Mouse (Mus musculus) forebrain, embryonic 13.5 days (tissue): Measurements from ENCODE around the gene Tppp3. TPM values are rescaled to one million over a fixed set of nuclear protein-coding genes. Genes with fewer than 3 reads are reported as not detected.

ENCODE experiments used
- ATAC-seq: fragments of 200-750 bp; cut with Nextera tagmentation; 2 replicates; pipeline ENCODE4 v1.8.0; 2017
- H3K27ac ChIP-seq: fragments of 300-500 bp; sonication (generic); 2 replicates; pipeline ENCODE4 v1.5.1; 2015; ENCODE audit warnings: inconsistent platforms, mild to moderate bottlenecking, moderate library complexity
- H3K27me3 ChIP-seq: fragments of 300-500 bp; sonication (generic); 2 replicates; pipeline ENCODE4 v1.6.1; 2015; ENCODE audit warnings: mild to moderate bottlenecking, inconsistent platforms
- H3K36me3 ChIP-seq: fragments of 300-500 bp; sonication (generic); 2 replicates; pipeline ENCODE4 v1.6.1; 2015; ENCODE audit warnings: mild to moderate bottlenecking, inconsistent platforms; ENCODE audit not compliant: poor library complexity, severe bottlenecking
- H3K4me1 ChIP-seq: fragments of 300-500 bp; sonication (generic); 2 replicates; pipeline ENCODE4 v1.6.1; 2015; ENCODE audit warnings: inconsistent platforms
- H3K4me2 ChIP-seq: fragments of 300-500 bp; sonication (generic); 2 replicates; pipeline ENCODE4 v1.6.1; 2015; ENCODE audit warnings: inconsistent platforms, mild to moderate bottlenecking, moderate library complexity
- H3K4me3 ChIP-seq: fragments of 300-500 bp; sonication (generic); 2 replicates; pipeline ENCODE4 v1.5.1; 2015; ENCODE audit warnings: mild to moderate bottlenecking, inconsistent platforms
- H3K9ac ChIP-seq: fragments of 300-500 bp; sonication (generic); 2 replicates; pipeline ENCODE4 v1.6.1; 2015; ENCODE audit warnings: mild to moderate bottlenecking, inconsistent platforms
- H3K9me3 ChIP-seq: fragments of 300-500 bp; sonication (generic); replicated peaks from 2 replicates; pipeline ENCODE4 v1.6.1; 2016; ENCODE audit warnings: inconsistent platforms
- WGBS: fragments of 180-500 bp; shearing (Covaris S2); methylation state at CpG from one replicate; pipeline ENCODE4 v1.1.7; 2015; 5-methylcytosine and 5-hydroxymethylcytosine counted together
- polyA plus RNA-seq: library from polyadenylated mRNA; unstranded; fragments of >200 nt; fragmentation: Nextera tagmentation; extraction: Ambion mirVana; gene quantifications from 2 replicates; pipeline ENCODE4 v1.2.1, GENCODE M21; 2015

The Tppp3 gene
- polyA plus RNA-seq, 1 experiment from 2014 or later: 34.6 TPM

DNA sequence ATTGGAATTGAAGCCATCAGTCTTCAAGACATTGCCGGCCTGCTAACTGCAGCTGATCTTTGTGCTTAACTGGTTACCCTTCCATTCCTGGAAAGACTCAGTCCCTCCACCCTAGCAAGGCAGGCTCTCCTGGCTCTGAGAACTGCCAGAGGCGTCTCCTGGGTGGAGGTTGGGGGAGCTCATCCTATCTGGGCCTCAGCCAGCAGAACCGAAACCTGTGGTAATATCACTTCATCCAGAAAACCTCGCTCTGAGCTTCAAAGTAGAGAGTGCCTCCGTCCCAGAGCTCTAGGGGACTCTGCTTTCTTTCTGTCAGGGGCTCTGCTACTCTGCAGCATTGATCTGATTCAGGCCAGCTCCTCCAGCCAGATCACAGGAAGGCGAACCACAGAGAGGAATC, 35.7 kb upstream of the Tppp3 start:
- ATAC-seq: no peak
- Histone ChIP-seq H3K4me1 (0 out of 2 replicates have a peak, but pooled peaks cover 9% of the 10 kb centered on the region), H3K27ac (no peak overlapping the region), H3K27me3 (no peaks in the 10 kb centered on the region), H3K9me3 (no peaks in the 10 kb centered on the region), H3K9ac (no peak overlapping the region), H3K36me3 (no peaks in the 10 kb centered on the region), H3K4me3 (no peak overlapping the region), H3K4me2 (no peak overlapping the region)
- WGBS: 84% methylated on average over 6 of the region's 6 CpGs

DNA sequence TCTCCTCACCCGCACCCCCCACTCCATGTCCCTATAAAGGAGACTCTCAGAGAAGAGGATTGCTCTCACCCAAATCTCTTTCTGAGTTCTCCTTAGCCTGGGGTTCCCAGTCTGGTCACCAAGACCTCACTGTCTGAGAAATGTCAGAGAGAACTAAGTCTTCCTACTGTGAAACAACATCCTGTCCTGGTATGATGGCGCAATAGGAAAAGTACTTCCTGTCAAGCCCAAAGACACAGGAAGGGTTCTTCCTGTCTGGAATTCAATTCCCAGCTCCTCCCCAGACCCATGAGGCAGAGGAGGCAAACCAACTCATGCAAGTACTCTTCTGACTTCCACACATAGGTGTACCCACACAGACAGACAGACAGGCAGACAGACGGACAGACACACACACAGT, 33.3 kb upstream of the Tppp3 start:
- H3K9me3 ChIP-seq: no peaks in the 10 kb centered on the region
- no peaks in the 10 kb centered on the region for H3K36me3 ChIP-seq
- WGBS: 92% methylated on average over 3 of the region's 3 CpGs
- H3K4me2 ChIP-seq: no peak overlapping the region
- H3K27ac ChIP-seq: no peak overlapping the region
- H3K27me3 ChIP-seq: no peaks in the 10 kb centered on the region
- H3K4me3 ChIP-seq: no peak overlapping the region
- H3K9ac ChIP-seq: no peak overlapping the region
- H3K4me1 ChIP-seq: 0 out of 2 replicates have a peak, but pooled peaks cover 9% of the 10 kb centered on the region
- no peak for ATAC-seq

DNA sequence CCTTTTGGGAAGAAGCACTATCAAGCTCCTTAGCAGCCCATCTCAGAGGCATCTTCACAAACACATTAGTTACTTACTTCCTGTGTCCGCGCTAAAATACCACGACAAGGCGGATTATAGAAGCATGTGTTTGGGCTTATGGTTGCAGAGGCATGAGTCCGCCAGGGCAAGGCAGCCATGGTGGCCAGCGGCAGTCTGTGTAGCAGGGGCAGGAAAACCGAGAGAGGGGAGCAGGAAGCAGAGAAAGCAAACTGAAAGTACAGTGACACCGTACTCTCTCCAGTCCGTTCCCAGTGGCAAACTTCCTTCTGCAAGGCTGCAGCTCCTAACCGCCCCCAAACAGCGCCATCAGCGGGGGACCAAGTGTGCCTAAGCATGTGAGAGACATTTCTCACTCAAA, 28.5 kb upstream of the Tppp3 start:
- Histone ChIP-seq H3K4me3 (no peak overlapping the region), H3K9me3 (no peaks in the 10 kb centered on the region), H3K4me2 (no peak overlapping the region), H3K27me3 (no peaks in the 10 kb centered on the region), H3K4me1 (peaks cover 23% of the 10 kb centered on the region), H3K27ac (no peak overlapping the region), H3K9ac (no peak overlapping the region), H3K36me3 (no peaks in the 10 kb centered on the region)
- 77% methylated on average over 12 of the region's 12 CpGs for WGBS
- no peak for ATAC-seq

DNA sequence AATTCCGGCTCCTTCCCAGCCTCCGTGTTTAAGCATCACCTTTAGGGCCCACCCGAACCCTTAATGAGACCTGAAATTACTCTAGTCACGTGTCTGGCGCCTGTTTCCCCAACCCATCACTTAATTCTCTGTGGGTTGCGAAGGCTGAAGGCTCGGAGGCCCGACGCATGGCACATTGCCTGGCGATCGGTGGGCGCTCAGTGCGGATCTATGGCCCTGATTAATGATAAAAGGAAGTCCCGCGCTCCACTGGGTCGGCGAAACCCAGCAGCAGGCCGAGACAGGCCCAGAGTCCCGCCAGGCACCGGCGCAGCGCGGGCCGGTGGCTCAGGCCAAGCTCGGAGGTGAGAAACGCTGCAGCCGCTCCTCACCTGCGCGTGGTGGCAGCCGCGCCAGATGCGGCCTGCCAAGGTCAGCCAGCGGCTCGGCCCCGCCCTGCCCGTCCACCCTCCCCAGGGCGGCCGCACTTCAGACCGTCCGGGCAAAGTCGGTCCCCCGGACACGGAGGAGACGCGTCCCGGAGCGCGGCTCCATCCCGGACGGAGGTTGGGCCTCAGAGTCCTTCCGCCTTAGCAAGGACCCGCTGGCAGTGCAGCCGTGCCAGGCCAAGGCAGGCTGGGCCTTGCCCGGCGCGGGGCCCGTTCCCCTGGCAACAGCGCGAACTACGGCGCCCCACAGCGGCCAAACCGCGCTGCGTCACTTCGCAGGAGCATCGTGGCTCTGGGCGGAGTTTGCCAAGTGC, 25.3 kb upstream of the Tppp3 start, which contains the start of gene Zdhhc1:
Gene Zdhhc1, minus strand, starts transcription at position 464 of the 742 bp plus-strand sequence.
- WGBS: under 1% methylated on average over 63 of the region's 68 CpGs
- H3K4me1 ChIP-seq: peaks cover 20% of the 10 kb centered on the region
- ATAC-seq: peak; percentile 93

DNA sequence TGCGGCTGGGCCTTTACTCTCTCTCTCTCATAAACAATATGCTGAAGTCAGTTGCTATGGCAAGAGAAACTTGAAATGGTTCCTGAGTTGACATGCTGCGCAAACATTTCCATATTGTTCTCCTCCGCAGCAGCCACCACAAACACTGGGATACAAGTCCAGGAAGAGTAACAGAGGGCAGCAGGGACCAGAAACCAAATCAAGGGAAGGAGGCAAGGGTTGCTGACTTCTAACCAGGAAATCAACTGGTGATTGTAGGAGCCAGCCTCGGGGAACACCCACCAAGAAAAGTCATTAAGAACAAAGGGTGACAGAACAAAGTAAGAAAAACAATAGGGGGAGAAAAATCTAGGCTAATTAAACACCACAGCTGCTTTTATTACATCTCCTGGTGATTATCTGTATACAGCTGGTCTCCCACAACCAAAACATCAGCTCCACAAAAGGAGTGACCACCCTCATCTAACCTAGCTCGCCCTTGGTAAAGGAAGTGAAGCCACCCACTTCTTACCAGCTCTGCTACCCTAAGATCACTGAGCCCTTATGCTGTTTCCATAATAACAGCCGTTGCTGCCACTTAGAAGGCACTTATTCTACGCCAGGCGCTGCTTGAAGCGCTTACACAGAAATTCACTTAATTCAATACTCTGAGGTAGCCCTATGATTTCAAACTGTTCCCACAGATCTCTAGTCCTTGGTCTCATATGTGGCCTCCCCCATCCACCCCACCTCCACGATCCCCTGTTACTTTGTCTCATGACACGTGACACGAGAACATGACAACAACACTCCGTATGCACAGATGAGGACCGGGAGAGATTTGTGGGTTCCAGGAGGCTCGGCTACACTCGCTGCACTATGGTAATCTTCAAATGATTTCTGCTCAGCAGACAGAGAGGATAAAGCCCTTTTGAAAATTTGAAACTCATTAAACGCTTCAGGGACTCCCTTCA, 24.3 kb upstream of the Tppp3 start:
- WGBS: 23% methylated on average over 17 of the region's 17 CpGs
- Histone ChIP-seq H3K27me3 (no peaks in the 10 kb centered on the region), H3K9me3 (no peaks in the 10 kb centered on the region), H3K4me1 (peaks cover 20% of the 10 kb centered on the region), H3K27ac (peak overlapping the region; percentile 68; the same call in 1 of the 2 replicates), H3K9ac (peak overlapping the region; percentile 90; the same call in 1 of the 2 replicates), H3K4me2 (peak overlapping the region; percentile 95), H3K36me3 (no peaks in the 10 kb centered on the region), H3K4me3 (peak overlapping the region; percentile 89)
- ATAC-seq: peak; percentile 46; the same call in 1 of the 2 replicates

More for the DNA sequence above, 25.3 kb upstream of the Tppp3 start, which contains the start of gene Zdhhc1:
- Histone ChIP-seq H3K9me3 (no peaks in the 10 kb centered on the region), H3K4me3 (peak within 1 kb of the TSS; percentile 89), H3K27ac (peak within 1 kb of the TSS; percentile 68; the same call in 1 of the 2 replicates), H3K4me2 (peak within 1 kb of the TSS; percentile 95), H3K36me3 (no peaks in the 10 kb centered on the region), H3K9ac (peak within 1 kb of the TSS; percentile 90), H3K27me3 (no peaks in the 10 kb centered on the region)

DNA sequence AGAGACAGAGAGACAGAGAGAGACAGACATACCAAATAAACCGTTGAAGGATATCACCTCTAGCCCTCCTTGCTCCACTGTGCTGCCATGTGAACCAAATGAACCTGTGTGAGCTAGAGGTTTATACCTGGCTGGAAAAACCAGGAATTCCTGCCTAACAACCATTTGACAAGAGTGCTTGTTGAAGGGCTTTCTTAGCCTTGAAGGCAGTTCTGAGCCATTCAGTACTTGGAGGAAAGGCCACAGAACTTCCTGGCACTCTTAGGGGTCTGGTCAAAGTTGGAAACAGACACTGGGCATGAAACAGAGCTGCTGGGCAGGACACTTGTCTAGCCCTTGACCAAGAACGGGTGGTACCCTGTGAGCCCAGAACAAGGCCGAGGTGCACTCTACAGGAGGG, 23.2 kb upstream of the Tppp3 start:
- Histone ChIP-seq H3K36me3 (no peaks in the 10 kb centered on the region), H3K4me2 (no peak overlapping the region), H3K4me3 (no peak overlapping the region), H3K4me1 (peaks cover 20% of the 10 kb centered on the region), H3K27ac (peak overlapping the region; percentile 1; the same call in 1 of the 2 replicates), H3K27me3 (no peaks in the 10 kb centered on the region), H3K9me3 (no peaks in the 10 kb centered on the region), H3K9ac (no peak overlapping the region)
- WGBS: 93% methylated on average over 3 of the region's 3 CpGs
- no peak for ATAC-seq

DNA sequence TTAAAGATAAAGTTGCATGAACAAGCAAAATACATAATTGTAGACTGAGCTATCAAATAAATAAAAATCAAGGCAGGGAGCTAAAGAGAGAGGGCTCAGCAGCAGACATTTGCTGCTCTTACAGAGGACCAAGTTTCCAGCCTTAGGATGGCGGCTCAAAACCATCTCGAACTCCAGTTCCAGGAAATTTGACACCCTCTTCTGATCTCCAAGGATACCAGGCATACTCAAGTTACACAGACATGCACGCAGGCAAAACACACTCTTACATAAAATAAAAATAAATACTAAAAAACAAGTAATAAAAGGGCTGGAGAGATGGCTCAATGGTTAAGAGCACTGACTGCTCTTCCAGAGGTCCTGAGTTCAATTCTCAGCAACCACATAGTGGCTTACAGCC, 22.2 kb upstream of the Tppp3 start:
- no peak overlapping the region for H3K9ac ChIP-seq
- H3K27me3 ChIP-seq: no peaks in the 10 kb centered on the region
- WGBS: 72% methylated on average over 3 of the region's 3 CpGs
- no peak overlapping the region for H3K27ac ChIP-seq
- no peak for ATAC-seq
- H3K4me3 ChIP-seq: no peak overlapping the region
- H3K4me2 ChIP-seq: no peak overlapping the region
- H3K36me3 ChIP-seq: no peaks in the 10 kb centered on the region
- no peaks in the 10 kb centered on the region for H3K9me3 ChIP-seq
- peaks cover 20% of the 10 kb centered on the region for H3K4me1 ChIP-seq

DNA sequence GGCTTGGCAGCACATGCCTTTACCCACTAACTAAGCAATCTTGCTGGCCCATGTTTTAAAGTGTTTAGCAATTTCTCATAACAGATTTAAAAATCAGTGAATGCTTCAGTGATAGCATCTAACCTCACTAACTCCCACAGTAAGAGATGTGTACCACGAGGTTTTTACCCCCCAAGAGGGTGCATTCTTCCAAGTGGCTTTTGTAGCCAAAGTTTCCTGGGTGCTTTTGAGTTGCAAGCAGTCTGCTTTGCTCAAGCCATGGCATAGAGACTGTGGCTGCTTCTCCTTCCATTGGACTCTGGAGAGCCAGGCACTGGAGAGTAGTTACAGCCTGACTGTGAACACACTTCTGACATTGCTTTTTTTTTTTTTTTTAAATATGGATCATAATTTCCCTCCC, 18.0 kb upstream of the Tppp3 start:
- no peak overlapping the region for H3K4me2 ChIP-seq
- H3K4me1 ChIP-seq: no peaks in the 10 kb centered on the region
- no peaks in the 10 kb centered on the region for H3K27me3 ChIP-seq
- no peak overlapping the region for H3K9ac ChIP-seq
- peaks cover 6% of the 10 kb centered on the region; the same call in 1 of the 2 replicates for H3K36me3 ChIP-seq
- H3K9me3 ChIP-seq: no peaks in the 10 kb centered on the region
- no peak overlapping the region for H3K4me3 ChIP-seq
- 47% methylated on average over 1 of the region's 1 CpGs for WGBS
- ATAC-seq: no peak
- no peak overlapping the region for H3K27ac ChIP-seq

DNA sequence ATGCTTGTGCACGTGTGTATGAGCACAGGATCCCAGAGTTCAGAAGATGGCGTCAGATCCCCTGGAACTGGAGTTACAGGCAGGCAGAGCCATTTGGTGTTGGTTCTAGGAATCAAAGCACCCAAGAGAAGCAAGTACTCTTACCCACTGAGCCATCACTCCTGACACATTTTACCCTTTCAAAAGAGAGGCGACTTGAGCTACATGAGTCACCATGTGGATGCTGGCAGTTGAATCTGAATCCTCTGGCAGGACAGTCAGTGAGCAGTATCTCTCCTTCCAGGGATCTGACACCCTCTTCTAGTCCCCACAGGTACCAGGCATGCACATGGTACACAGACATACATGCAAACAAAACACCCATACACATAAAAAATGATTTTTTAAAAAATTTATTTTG, 16.8 kb upstream of the Tppp3 start:
- Histone ChIP-seq H3K27me3 (no peaks in the 10 kb centered on the region), H3K4me3 (no peak overlapping the region), H3K36me3 (peaks cover 6% of the 10 kb centered on the region; the same call in 1 of the 2 replicates), H3K4me2 (no peak overlapping the region), H3K9me3 (no peaks in the 10 kb centered on the region), H3K27ac (no peak overlapping the region), H3K4me1 (no peaks in the 10 kb centered on the region), H3K9ac (no peak overlapping the region)
- 81% methylated on average over 3 of the region's 3 CpGs for WGBS
- ATAC-seq: no peak

DNA sequence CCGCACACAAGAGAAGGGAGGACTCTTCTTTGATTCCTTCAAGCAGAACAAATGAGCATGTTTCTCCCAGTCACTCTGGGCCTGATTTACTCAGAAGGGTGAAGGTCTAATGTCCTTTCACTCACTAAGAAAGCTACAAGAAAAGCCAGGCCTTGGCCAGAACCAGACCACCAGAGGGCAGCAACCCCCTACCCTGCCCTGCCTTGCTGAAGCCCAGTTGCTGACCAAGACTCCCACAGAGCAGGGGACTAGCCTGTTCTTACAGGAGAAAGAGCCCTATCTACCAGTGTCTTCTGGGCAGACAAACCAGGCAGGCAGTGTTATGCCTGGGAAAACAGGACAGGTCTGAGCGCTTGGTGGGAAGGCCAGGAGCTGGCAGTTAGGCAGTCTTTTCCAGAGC, 13.1 kb upstream of the Tppp3 start:
- no peak overlapping the region for H3K4me3 ChIP-seq
- no peak overlapping the region for H3K9ac ChIP-seq
- H3K9me3 ChIP-seq: no peaks in the 10 kb centered on the region
- peaks cover 4% of the 10 kb centered on the region; the same call in 1 of the 2 replicates for H3K4me1 ChIP-seq
- no peak overlapping the region for H3K27ac ChIP-seq
- ATAC-seq: no peak
- no peak overlapping the region for H3K4me2 ChIP-seq
- peaks cover 10% of the 10 kb centered on the region; the same call in 1 of the 2 replicates for H3K36me3 ChIP-seq
- H3K27me3 ChIP-seq: no peaks in the 10 kb centered on the region
- whole genome bisulfite sequencing: 19% methylated on average over 2 of the region's 2 CpGs

DNA sequence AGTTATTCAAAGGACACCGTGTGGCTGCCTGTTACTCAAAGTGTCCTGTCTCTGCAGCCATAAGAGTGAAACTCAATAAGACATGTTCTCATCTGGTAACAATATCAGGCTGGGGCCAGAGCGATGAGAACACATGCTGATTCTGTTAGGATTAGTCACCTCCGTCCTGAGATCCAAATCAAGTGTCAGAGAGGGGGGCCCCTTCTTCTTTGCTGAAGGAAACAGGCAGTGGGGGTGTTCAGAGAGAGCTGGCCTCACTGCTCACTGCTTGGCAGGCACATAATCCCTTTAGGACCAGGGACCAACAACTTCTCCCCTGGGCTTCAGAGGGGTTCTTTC, 12.7 kb upstream of the Tppp3 start:
- Histone ChIP-seq H3K4me2 (no peak overlapping the region), H3K27me3 (no peaks in the 10 kb centered on the region), H3K4me3 (no peak overlapping the region), H3K36me3 (peaks cover 10% of the 10 kb centered on the region; the same call in 1 of the 2 replicates), H3K27ac (no peak overlapping the region), H3K4me1 (peaks cover 4% of the 10 kb centered on the region; the same call in 1 of the 2 replicates), H3K9ac (no peak overlapping the region), H3K9me3 (no peaks in the 10 kb centered on the region)
- 31% methylated on average over 3 of the region's 3 CpGs for WGBS
- no peak for ATAC-seq
